Mouse (Mus musculus): ENCODE data around the gene Slc36a2. TPM values are rescaled to one million over a fixed set of nuclear protein-coding genes. Genes with fewer than 3 reads are reported as not detected.
A peak's percentile ranks its signal among the peaks of the same experiment; 100 is the strongest.

Slc36a2 gene
- polyA plus RNA-seq (2014; fragmentation: Nextera tagmentation; extraction: Ambion mirVana) = 3.5 TPM in 2 replicates

GRCm38 (mm10) chr11:55184733-55185291 lies at the start of gene Slc36a2:
Gene Slc36a2 (minus strand): TSS chr11:55185077.
- ATAC-seq (replicated peaks; ENCODE audit: insufficient number of reproducible peaks, low FRiP score, low TSS enrichment) = no peak
- 33% methylated on average over 10 of the region's 10 CpGs for WGBS (ENCODE audit: insufficient replicate concordance)
- H3K4me2 ChIP-seq = peak within 1 kb of the TSS; percentile 5; the same call in 1 of the 2 replicates
- no peaks in the 10 kb centered on the region for H3K36me3 ChIP-seq (ENCODE audit: control insufficient read depth, insufficient read depth, low read length)
- H3K27me3 ChIP-seq (ENCODE audit: control insufficient read depth, insufficient read depth, low read length) = no peaks in the 10 kb centered on the region
- H3K4me1 ChIP-seq (ENCODE audit: control insufficient read depth, insufficient read depth, low read length) = no peaks in the 10 kb centered on the region
- H3K4me3 ChIP-seq (ENCODE audit: low read depth, low read length) = no peak within 1 kb of the TSS
- no peaks in the 10 kb centered on the region for H3K9me3 ChIP-seq (replicated peaks; ENCODE audit: control insufficient read depth, low read length)
- no peak within 1 kb of the TSS for H3K27ac ChIP-seq (ENCODE audit: low read depth, low read length)
- no peak within 1 kb of the TSS for H3K9ac ChIP-seq (ENCODE audit: low read depth, low read length)

- no peak overlapping the region for H3K9ac ChIP-seq (ENCODE audit: low read depth, low read length)
- H3K27ac ChIP-seq (ENCODE audit: low read depth, low read length) = no peak overlapping the region
- no peaks in the 10 kb centered on the region for H3K9me3 ChIP-seq (replicated peaks; ENCODE audit: control insufficient read depth, low read length)
- H3K4me1 ChIP-seq (ENCODE audit: control insufficient read depth, insufficient read depth, low read length) = no peaks in the 10 kb centered on the region
- H3K36me3 ChIP-seq (ENCODE audit: control insufficient read depth, insufficient read depth, low read length) = no peaks in the 10 kb centered on the region
- no peaks in the 10 kb centered on the region for H3K27me3 ChIP-seq (ENCODE audit: control insufficient read depth, insufficient read depth, low read length)
- H3K4me3 ChIP-seq (ENCODE audit: low read depth, low read length) = no peak overlapping the region
- ATAC-seq (replicated peaks; ENCODE audit: insufficient number of reproducible peaks, low FRiP score, low TSS enrichment) = no peak
- 80% methylated on average over 7 of the region's 7 CpGs for WGBS (ENCODE audit: insufficient replicate concordance)
- H3K4me2 ChIP-seq = no peak overlapping the region
Observed at GRCm38 (mm10) chr11:55234288-55234687, 49.4 kb upstream of the Slc36a2 start.

GRCm38 (mm10) chr11:55231034-55231433 lies 46.2 kb upstream of the Slc36a2 start:
- H3K4me2 ChIP-seq = no peak overlapping the region
- no peak overlapping the region for H3K9ac ChIP-seq (ENCODE audit: low read depth, low read length)
- H3K4me1 ChIP-seq (ENCODE audit: control insufficient read depth, insufficient read depth, low read length) = no peaks in the 10 kb centered on the region
- H3K27ac ChIP-seq (ENCODE audit: low read depth, low read length) = no peak overlapping the region
- no peak overlapping the region for H3K4me3 ChIP-seq (ENCODE audit: low read depth, low read length)
- no peak for ATAC-seq (replicated peaks; ENCODE audit: insufficient number of reproducible peaks, low FRiP score, low TSS enrichment)
- WGBS (ENCODE audit: insufficient replicate concordance) = 84% methylated on average over 6 of the region's 6 CpGs
- no peaks in the 10 kb centered on the region for H3K36me3 ChIP-seq (ENCODE audit: control insufficient read depth, insufficient read depth, low read length)
- H3K9me3 ChIP-seq (replicated peaks; ENCODE audit: control insufficient read depth, low read length) = no peaks in the 10 kb centered on the region
- H3K27me3 ChIP-seq (ENCODE audit: control insufficient read depth, insufficient read depth, low read length) = no peaks in the 10 kb centered on the region

GRCm38 (mm10) chr11:55221306-55221705 lies 36.4 kb upstream of the Slc36a2 start:
- no peak overlapping the region for H3K4me2 ChIP-seq
- WGBS (ENCODE audit: insufficient replicate concordance) = 80% methylated on average over 7 of the region's 7 CpGs
- no peak overlapping the region for H3K4me3 ChIP-seq (ENCODE audit: low read depth, low read length)
- no peaks in the 10 kb centered on the region for H3K9me3 ChIP-seq (replicated peaks; ENCODE audit: control insufficient read depth, low read length)
- ATAC-seq (replicated peaks; ENCODE audit: insufficient number of reproducible peaks, low FRiP score, low TSS enrichment) = no peak
- no peak overlapping the region for H3K27ac ChIP-seq (ENCODE audit: low read depth, low read length)
- no peak overlapping the region for H3K9ac ChIP-seq (ENCODE audit: low read depth, low read length)
- H3K36me3 ChIP-seq (ENCODE audit: control insufficient read depth, insufficient read depth, low read length) = peaks cover 6% of the 10 kb centered on the region; the same call in 1 of the 2 replicates
- peaks cover 3% of the 10 kb centered on the region; the same call in 1 of the 2 replicates for H3K4me1 ChIP-seq (ENCODE audit: control insufficient read depth, insufficient read depth, low read length)
- H3K27me3 ChIP-seq (ENCODE audit: control insufficient read depth, insufficient read depth, low read length) = no peaks in the 10 kb centered on the region

DNA sequence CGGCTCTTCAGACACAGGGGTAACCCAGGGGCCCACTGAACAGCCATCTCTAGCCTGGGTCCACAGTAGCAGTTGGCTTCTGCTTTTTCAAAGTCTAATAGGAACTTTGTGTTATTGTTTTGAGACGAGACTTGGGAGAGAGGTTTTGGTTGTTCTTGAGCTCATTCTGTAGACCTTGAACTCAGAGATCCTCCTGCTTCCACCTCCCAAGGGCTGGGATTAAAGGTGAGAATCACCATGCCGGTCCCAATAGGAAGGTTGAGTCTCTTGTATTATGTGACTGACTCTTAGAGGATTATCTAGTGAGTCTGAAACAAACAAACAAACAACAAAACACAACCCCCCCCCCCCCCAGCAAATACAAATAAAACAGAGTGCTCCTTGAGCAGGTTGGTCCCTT lies 33.6 kb upstream of the Slc36a2 start:
- Histone ChIP-seq H3K4me3 (ENCODE audit: low read depth, low read length) (no peak overlapping the region), H3K27ac (ENCODE audit: low read depth, low read length) (no peak overlapping the region), H3K9ac (ENCODE audit: low read depth, low read length) (no peak overlapping the region), H3K9me3 (replicated peaks; ENCODE audit: control insufficient read depth, low read length) (no peaks in the 10 kb centered on the region), H3K36me3 (ENCODE audit: control insufficient read depth, insufficient read depth, low read length) (peaks cover 3% of the 10 kb centered on the region; the same call in 1 of the 2 replicates), H3K27me3 (ENCODE audit: control insufficient read depth, insufficient read depth, low read length) (no peaks in the 10 kb centered on the region), H3K4me2 (no peak overlapping the region), H3K4me1 (ENCODE audit: control insufficient read depth, insufficient read depth, low read length) (peaks cover 3% of the 10 kb centered on the region; the same call in 1 of the 2 replicates)
- no peak for ATAC-seq (replicated peaks; ENCODE audit: insufficient number of reproducible peaks, low FRiP score, low TSS enrichment)
- WGBS (ENCODE audit: insufficient replicate concordance) = 81% methylated on average over 3 of the region's 3 CpGs

DNA sequence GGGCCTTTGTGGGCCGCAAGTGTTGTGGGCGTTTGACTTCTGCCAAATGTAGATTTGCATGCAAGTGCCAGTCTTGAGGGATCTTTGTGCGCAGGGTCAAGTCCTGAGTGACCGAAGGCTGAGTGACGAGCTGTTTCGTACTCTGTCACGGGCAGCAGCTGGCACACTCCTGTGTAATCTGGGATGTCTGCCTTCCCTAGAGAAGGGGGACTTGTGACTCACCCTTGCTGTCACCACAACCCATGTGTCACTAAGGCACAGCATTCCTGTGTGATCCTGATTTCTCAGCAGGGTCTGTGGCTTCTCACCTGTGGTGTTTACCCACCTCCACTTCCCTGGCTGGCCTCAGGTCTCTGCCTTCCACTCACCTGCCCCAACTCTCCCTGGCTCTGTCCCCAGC lies 33.0 kb upstream of the Slc36a2 start:
- H3K36me3 ChIP-seq (ENCODE audit: control insufficient read depth, insufficient read depth, low read length) = 0 out of 2 replicates have a peak, but pooled peaks cover 3% of the 10 kb centered on the region
- no peak for ATAC-seq (replicated peaks; ENCODE audit: insufficient number of reproducible peaks, low FRiP score, low TSS enrichment)
- H3K4me2 ChIP-seq = no peak overlapping the region
- no peak overlapping the region for H3K27ac ChIP-seq (ENCODE audit: low read depth, low read length)
- 70% methylated on average over 7 of the region's 7 CpGs for WGBS (ENCODE audit: insufficient replicate concordance)
- peaks cover 3% of the 10 kb centered on the region; the same call in 1 of the 2 replicates for H3K4me1 ChIP-seq (ENCODE audit: control insufficient read depth, insufficient read depth, low read length)
- no peak overlapping the region for H3K4me3 ChIP-seq (ENCODE audit: low read depth, low read length)
- H3K9me3 ChIP-seq (replicated peaks; ENCODE audit: control insufficient read depth, low read length) = no peaks in the 10 kb centered on the region
- H3K27me3 ChIP-seq (ENCODE audit: control insufficient read depth, insufficient read depth, low read length) = no peaks in the 10 kb centered on the region
- no peak overlapping the region for H3K9ac ChIP-seq (ENCODE audit: low read depth, low read length)

- no peaks in the 10 kb centered on the region for H3K27me3 ChIP-seq (ENCODE audit: control insufficient read depth, insufficient read depth, low read length)
- ATAC-seq (replicated peaks; ENCODE audit: insufficient number of reproducible peaks, low FRiP score, low TSS enrichment) = no peak
- H3K27ac ChIP-seq (ENCODE audit: low read depth, low read length) = no peak overlapping the region
- H3K36me3 ChIP-seq (ENCODE audit: control insufficient read depth, insufficient read depth, low read length) = 0 out of 2 replicates have a peak, but pooled peaks cover 3% of the 10 kb centered on the region
- H3K4me2 ChIP-seq = no peak overlapping the region
- H3K4me1 ChIP-seq (ENCODE audit: control insufficient read depth, insufficient read depth, low read length) = peaks cover 3% of the 10 kb centered on the region; the same call in 1 of the 2 replicates
- no peak overlapping the region for H3K9ac ChIP-seq (ENCODE audit: low read depth, low read length)
- no peaks in the 10 kb centered on the region for H3K9me3 ChIP-seq (replicated peaks; ENCODE audit: control insufficient read depth, low read length)
- no peak overlapping the region for H3K4me3 ChIP-seq (ENCODE audit: low read depth, low read length)
- WGBS (ENCODE audit: insufficient replicate concordance) = 56% methylated on average over 4 of the region's 4 CpGs
Observed at GRCm38 (mm10) chr11:55217418-55217817, 32.5 kb upstream of the Slc36a2 start.

DNA sequence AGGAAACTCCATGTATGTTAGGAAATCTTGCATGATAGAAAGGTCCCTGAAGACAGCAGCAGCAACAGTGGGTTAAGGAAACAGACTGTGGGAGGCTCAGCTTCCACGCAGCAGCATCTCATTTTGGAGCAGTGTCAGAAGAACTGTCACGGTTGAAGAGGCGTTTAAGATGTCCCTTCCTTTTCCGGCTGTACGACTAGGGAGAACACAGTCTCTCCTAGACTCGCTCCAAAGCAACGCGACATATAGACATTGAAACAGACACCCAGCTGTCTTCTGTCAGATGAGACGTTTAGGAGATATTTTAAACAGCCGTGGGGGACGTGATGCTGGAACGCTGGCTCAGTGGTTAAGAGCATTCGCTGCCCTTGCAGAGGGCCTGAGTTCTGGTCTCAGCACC lies 32.0 kb upstream of the Slc36a2 start:
- no peaks in the 10 kb centered on the region for H3K9me3 ChIP-seq (replicated peaks; ENCODE audit: control insufficient read depth, low read length)
- no peak overlapping the region for H3K4me3 ChIP-seq (ENCODE audit: low read depth, low read length)
- H3K9ac ChIP-seq (ENCODE audit: low read depth, low read length) = no peak overlapping the region
- H3K4me2 ChIP-seq = no peak overlapping the region
- ATAC-seq (replicated peaks; ENCODE audit: insufficient number of reproducible peaks, low FRiP score, low TSS enrichment) = no peak
- H3K27me3 ChIP-seq (ENCODE audit: control insufficient read depth, insufficient read depth, low read length) = no peaks in the 10 kb centered on the region
- H3K36me3 ChIP-seq (ENCODE audit: control insufficient read depth, insufficient read depth, low read length) = 0 out of 2 replicates have a peak, but pooled peaks cover 2% of the 10 kb centered on the region
- 73% methylated on average over 13 of the region's 13 CpGs for WGBS (ENCODE audit: insufficient replicate concordance)
- H3K4me1 ChIP-seq (ENCODE audit: control insufficient read depth, insufficient read depth, low read length) = peaks cover 3% of the 10 kb centered on the region; the same call in 1 of the 2 replicates
- H3K27ac ChIP-seq (ENCODE audit: low read depth, low read length) = no peak overlapping the region

GRCm38 (mm10) chr11:55216061-55216460 lies 31.2 kb upstream of the Slc36a2 start:
- ATAC-seq (replicated peaks; ENCODE audit: insufficient number of reproducible peaks, low FRiP score, low TSS enrichment) = no peak
- no peaks in the 10 kb centered on the region for H3K27me3 ChIP-seq (ENCODE audit: control insufficient read depth, insufficient read depth, low read length)

More at GRCm38 (mm10) chr11:55216061-55216460, 31.2 kb upstream of the Slc36a2 start:
- Histone ChIP-seq H3K27ac (ENCODE audit: low read depth, low read length) (no peak overlapping the region), H3K36me3 (ENCODE audit: control insufficient read depth, insufficient read depth, low read length) (no peaks in the 10 kb centered on the region), H3K9ac (ENCODE audit: low read depth, low read length) (no peak overlapping the region), H3K4me2 (no peak overlapping the region), H3K4me3 (ENCODE audit: low read depth, low read length) (no peak overlapping the region), H3K9me3 (replicated peaks; ENCODE audit: control insufficient read depth, low read length) (no peaks in the 10 kb centered on the region), H3K4me1 (ENCODE audit: control insufficient read depth, insufficient read depth, low read length) (peaks cover 3% of the 10 kb centered on the region; the same call in 1 of the 2 replicates)
- 65% methylated on average over 3 of the region's 4 CpGs for WGBS (ENCODE audit: insufficient replicate concordance)

All from heart, embryonic 11.5 days (tissue).